Mouse (Mus musculus): ENCODE results near the gene Fndc10. TPM values are rescaled to one million over a fixed set of nuclear protein-coding genes. Genes with fewer than 3 reads are reported as not detected.

Gene Fndc10
- polyA plus RNA-seq (2015; fragmentation: Nextera tagmentation; extraction: Ambion mirVana), result 2.0 and 3.1 TPM in 2 replicates

DNA sequence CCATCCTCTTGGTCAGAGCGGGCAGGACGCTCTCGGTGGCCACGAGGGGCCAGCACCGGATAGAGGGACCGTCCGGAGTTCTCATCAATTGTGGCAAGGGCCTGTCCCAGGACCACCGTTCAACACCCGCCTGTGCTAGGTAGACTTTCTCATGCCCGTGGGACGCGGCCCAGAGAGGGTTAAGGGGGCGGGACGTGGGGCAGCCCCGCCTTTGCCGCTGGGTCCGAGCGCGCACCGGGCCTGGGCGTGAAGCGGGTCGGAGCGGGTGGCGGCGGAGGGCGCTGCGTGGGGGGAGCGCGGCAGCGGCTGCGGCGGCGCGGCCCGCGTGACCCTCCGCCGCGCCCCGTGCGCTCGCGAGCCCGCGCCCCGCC, at the start of gene Fndc10:
Gene Fndc10, plus strand, starts transcription at position 232 of the 371 bp plus-strand sequence.

DNA sequence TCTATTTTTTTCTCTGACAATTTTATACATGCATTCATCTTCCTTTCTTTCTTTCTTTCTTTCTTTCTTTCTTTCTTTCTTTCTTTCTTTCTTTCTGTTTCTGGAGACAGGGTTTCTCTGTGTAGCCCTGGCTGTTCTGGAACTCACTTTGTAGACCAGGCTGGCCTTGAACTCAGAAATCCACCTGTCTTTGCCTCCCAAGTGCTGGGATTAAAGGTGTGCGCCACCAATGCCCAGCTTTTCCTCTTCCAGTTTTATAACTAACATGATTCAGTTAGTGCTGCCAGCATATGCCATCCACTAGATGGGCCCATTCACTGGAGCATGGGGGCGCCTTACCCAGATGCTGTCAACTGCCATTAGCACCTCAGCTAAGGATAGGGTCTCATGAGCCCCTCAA, 48.8 kb upstream of the Fndc10 start, which contains the start of gene Gm10563:
Gene Gm10563, minus strand, starts transcription at position 101 of the 400 bp plus-strand sequence.

DNA sequence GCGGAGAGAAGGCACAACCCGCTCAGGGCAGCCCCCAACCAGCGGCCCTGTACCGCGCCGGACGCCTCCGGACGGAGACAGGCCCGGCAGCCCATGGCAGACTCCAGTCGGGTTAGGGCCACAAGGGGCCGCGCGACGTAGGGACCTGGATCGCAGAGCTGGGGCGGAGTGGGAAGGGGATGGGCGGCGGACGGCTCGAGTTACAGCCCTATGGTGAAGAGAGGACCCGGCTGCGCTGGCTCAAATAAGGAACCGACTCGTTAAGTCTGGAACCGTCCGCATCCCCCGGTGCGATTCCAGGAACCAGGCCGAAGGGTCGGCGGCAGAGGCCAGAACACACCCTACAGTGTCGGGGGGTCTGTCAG, 41.1 kb upstream of the Fndc10 start, which contains the start of gene Mmp23:
Gene Mmp23, minus strand, starts transcription at position 299 of the 365 bp plus-strand sequence.

DNA sequence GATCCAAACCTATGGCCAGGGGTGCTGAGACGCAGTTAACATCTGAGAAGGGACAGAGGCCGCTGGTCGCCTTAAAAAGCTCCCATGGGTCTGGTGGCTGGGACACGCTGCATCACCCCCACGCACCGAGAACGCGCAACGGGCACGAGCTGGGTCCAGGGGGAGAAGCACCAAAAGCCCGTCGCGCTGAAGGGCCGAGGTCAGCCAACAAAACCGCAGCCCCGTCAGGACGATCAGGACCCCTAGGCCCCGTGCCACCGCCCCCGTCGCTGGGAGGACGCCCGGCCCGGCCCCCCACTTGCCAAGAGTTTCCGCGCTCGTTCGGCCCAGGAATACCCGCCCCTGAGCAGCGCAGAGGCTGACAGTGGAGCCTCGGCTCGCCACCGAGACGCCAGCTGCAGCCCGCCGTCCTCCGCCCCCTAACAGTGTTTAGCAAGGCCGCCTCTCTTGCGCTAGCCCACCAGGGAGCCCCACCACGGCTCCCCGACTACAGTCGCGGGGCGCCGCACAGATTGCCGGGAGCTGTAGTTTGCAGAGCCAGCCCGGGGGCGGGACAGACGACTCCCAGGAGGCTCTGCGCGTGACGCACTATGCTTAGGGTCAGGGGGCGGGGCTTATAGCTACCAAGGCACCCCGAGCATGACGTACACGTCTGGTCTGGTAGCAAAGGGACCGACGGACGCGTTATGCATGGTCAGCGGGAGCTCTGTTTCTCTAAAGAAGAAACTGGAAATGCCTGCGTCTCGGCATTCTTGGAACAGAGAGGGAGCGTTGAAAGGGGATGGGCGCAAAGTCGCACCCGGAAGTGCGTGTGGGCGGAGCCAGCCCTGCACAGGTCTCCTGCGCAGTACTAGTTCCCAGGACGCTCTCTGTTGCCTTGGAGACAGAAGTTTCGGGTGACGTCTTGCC, 25.2 kb upstream of the Fndc10 start, which contains the start of gene Mib2:
Gene Mib2, minus strand, starts transcription at position 510 of the 909 bp plus-strand sequence.

DNA sequence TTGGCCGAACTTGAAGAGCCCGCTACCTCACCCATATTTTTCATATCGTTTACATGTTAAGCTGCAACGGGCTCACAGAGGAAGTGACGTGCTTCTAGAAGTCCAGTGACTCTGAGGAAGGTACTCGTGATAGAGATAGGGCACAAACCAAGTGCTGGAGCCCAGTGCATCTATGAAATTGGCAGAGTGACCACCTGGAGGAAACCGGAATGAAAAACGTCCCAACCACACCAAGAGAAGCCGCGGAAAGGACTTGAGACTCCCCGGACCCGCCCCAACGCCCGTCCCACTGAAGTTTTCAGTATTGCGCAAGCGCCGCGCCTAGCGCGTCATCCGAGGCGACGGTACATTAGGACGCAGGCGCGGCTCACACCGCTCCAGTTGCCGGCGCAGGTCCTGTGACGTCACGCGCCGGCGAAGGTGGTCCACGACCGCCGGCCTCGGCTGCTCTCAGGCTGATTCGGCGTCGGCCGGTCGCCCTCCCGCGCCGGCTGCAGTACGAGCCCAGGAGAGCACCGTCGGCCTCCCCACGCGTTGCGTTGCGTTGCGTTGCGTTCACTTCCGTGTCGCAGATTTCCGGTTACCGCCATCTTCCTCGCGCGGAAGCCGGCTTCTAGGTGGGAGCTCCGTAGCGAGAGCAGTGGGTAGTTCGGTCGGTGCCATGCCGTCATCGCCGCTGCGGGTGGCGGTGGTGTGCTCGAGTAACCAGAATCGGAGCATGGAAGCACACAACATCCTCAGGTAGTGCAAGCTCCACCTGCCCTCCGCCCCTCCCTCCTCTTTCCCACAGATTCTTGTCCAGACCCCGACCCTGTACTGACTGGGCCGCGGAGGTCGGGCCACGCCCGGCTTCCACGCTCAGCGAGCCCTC, 10.8 kb downstream of the Fndc10 start, which contains the start of gene Ssu72:
Gene Ssu72, plus strand, starts transcription at position 80 of the 871 bp plus-strand sequence.

DNA sequence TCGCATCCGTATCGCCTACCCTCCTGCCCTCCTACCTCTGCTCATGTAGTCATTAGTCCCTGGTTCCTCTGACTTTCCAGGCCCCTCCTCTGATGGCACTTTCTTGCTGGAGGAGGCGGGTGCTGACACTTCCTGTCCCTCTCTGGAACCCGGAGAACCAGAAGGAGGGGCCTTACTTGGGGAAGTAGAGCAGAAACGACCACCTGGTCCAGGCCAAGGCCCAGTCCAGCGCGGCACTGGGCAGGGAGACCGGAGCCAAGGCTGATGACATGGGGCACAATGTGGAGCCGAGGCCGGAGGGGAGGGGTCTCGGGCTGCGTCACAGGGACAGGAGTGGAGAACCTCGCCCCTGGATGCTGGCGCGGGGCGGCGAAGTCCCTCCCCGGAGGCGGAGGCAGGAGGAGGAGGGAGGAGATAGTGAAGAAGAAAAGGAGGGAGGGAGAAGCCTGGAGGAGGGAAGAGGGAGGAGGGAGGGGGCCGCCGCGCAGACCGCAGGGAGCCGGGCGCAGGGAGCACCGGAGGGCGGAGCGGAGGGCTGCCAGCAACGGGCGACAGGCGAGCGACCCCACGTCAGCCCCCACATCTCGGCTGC, 40.3 kb downstream of the Fndc10 start, which contains the start of gene Tmem240:
Gene Tmem240, plus strand, starts transcription at position 451 of the 592 bp plus-strand sequence.

Other genes starting within 250 kb of the Fndc10 start
- not detected in 2 replicates for gene Tmem52, start 225.2 kb upstream of the Fndc10 start, polyA plus RNA-seq (2015; fragmentation: Nextera tagmentation; extraction: Ambion mirVana)
- gene Gnb1, start 203.0 kb upstream of the Fndc10 start, polyA plus RNA-seq (2015; fragmentation: Nextera tagmentation; extraction: Ambion mirVana), result 166 and 176 TPM in 2 replicates
- 48.0 and 55.7 TPM in 2 replicates for gene Nadk, start 132.0 kb upstream of the Fndc10 start, polyA plus RNA-seq (2015; fragmentation: Nextera tagmentation; extraction: Ambion mirVana)
- gene Slc35e2, start 92.9 kb upstream of the Fndc10 start, polyA plus RNA-seq (2015; fragmentation: Nextera tagmentation; extraction: Ambion mirVana), result 7.6 and 7.7 TPM in 2 replicates
- 54.0 and 56.7 TPM in 2 replicates for gene Cdk11b, start 69.5 kb upstream of the Fndc10 start, polyA plus RNA-seq (2015; fragmentation: Nextera tagmentation; extraction: Ambion mirVana)
- gene Gm10563, start 48.9 kb upstream of the Fndc10 start, polyA plus RNA-seq (2015; fragmentation: Nextera tagmentation; extraction: Ambion mirVana), result not detected in 2 replicates
- gene Mmp23, start 41.0 kb upstream of the Fndc10 start, polyA plus RNA-seq (2015; fragmentation: Nextera tagmentation; extraction: Ambion mirVana), result 56.8 and 75.1 TPM in 2 replicates
- gene Mib2, start 25.1 kb upstream of the Fndc10 start, polyA plus RNA-seq (2015; fragmentation: Nextera tagmentation; extraction: Ambion mirVana), result 7.3 and 10.4 TPM in 2 replicates
- gene Ssu72, start 10.5 kb downstream of the Fndc10 start, polyA plus RNA-seq (2015; fragmentation: Nextera tagmentation; extraction: Ambion mirVana), result 82.9 and 89.4 TPM in 2 replicates
- 0.31 and 0.65 TPM in 2 replicates for gene Tmem240, start 40.5 kb downstream of the Fndc10 start, polyA plus RNA-seq (2015; fragmentation: Nextera tagmentation; extraction: Ambion mirVana)
- 45.9 and 48.6 TPM in 2 replicates for gene Atad3a, start 66.8 kb downstream of the Fndc10 start, polyA plus RNA-seq (2015; fragmentation: Nextera tagmentation; extraction: Ambion mirVana)
- gene Vwa1, start 80.4 kb downstream of the Fndc10 start, polyA plus RNA-seq (2015; fragmentation: Nextera tagmentation; extraction: Ambion mirVana), result 7.7 and 9.2 TPM in 2 replicates
- gene Tmem88b, start 91.5 kb downstream of the Fndc10 start, polyA plus RNA-seq (2015; fragmentation: Nextera tagmentation; extraction: Ambion mirVana), result 0.05 TPM in 2 replicates
- 0.41 and 0.63 TPM in 2 replicates for gene Ankrd65, start 96.1 kb downstream of the Fndc10 start, polyA plus RNA-seq (2015; fragmentation: Nextera tagmentation; extraction: Ambion mirVana)
- 202 and 239 TPM in 2 replicates for gene Mrpl20, start 108.5 kb downstream of the Fndc10 start, polyA plus RNA-seq (2015; fragmentation: Nextera tagmentation; extraction: Ambion mirVana)
- 89.4 and 98.1 TPM in 2 replicates for gene Ccnl2, start 118.1 kb downstream of the Fndc10 start, polyA plus RNA-seq (2015; fragmentation: Nextera tagmentation; extraction: Ambion mirVana)
- gene Aurkaip1, start 136.9 kb downstream of the Fndc10 start, polyA plus RNA-seq (2015; fragmentation: Nextera tagmentation; extraction: Ambion mirVana), result 120 and 131 TPM in 2 replicates
- 46.8 and 65.4 TPM in 2 replicates for gene Mxra8, start 145.3 kb downstream of the Fndc10 start, polyA plus RNA-seq (2015; fragmentation: Nextera tagmentation; extraction: Ambion mirVana)
- gene Dvl1, start 153.1 kb downstream of the Fndc10 start, polyA plus RNA-seq (2015; fragmentation: Nextera tagmentation; extraction: Ambion mirVana), result 4.9 and 5.7 TPM in 2 replicates
- gene Tas1r3, start 169.0 kb downstream of the Fndc10 start, polyA plus RNA-seq (2015; fragmentation: Nextera tagmentation; extraction: Ambion mirVana), result 0.14 and 0.18 TPM in 2 replicates
- gene Cptp, start 175.1 kb downstream of the Fndc10 start, polyA plus RNA-seq (2015; fragmentation: Nextera tagmentation; extraction: Ambion mirVana), result 7.5 and 8.4 TPM in 2 replicates
- 31.6 and 32.7 TPM in 2 replicates for gene Ints11, start 175.2 kb downstream of the Fndc10 start, polyA plus RNA-seq (2015; fragmentation: Nextera tagmentation; extraction: Ambion mirVana)
- gene Pusl1, start 197.4 kb downstream of the Fndc10 start, polyA plus RNA-seq (2015; fragmentation: Nextera tagmentation; extraction: Ambion mirVana), result 26.0 and 27.2 TPM in 2 replicates
- 8.0 and 10.8 TPM in 2 replicates for gene Acap3, start 197.5 kb downstream of the Fndc10 start, polyA plus RNA-seq (2015; fragmentation: Nextera tagmentation; extraction: Ambion mirVana)
- gene Ube2j2, start 249.5 kb downstream of the Fndc10 start, polyA plus RNA-seq (2015; fragmentation: Nextera tagmentation; extraction: Ambion mirVana), result 73.1 and 76.2 TPM in 2 replicates